Comparison of ENCODE assay signal across 22 mouse cellular contexts in the genomic region with DNA sequence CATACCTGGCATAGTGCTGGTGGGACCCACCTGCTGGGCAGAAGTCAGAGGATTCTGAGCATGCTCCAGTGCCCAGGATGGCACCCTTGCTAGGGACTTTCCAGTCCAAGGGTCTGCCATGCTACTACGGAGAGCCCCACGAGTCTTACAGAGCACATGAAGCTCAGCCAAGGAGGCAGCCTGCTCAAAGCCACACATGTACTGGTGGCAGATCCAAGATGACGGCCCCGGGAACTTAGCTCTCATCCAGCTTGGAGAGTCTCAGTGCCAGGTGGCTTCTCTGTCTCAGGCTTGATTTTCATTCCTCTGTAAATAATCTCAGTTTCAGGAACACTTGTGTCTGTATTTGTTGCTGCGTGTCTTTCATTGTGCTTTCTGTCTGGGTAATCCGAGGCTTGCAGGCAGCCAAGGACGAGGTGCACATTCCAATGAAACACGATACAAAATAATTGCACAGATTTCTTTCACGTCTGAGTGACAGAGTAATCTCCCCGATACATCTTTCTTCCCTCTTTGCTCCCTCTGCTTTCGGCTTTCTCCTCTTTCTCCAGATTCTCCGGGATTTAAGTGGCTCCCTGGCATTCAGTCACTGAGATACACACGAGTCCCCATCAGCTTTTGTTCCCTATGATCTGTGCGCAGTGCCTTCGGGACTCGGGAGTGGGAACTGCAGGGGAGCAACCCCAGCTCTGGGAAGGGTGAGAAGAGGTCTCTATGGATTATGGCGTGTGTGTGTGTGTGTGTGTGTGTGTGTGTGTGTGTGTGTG. TPM values are rescaled to one million over a fixed set of nuclear protein-coding genes. Genes with fewer than 3 reads are reported as not detected.
DNase-seq lines count a peak whose midpoint lies in the region; ATAC-seq lines count a peak whose summit lies in the region.
"Had no signal": no experiment of that assay in that cellular context is flagged by ENCODE, and none has a peak within 500 bp of the region (broad histone marks: within the 10 kb centered on the region; RNA-seq: fewer than 3 reads in every experiment).

No protein-coding gene starts in this region.

- WGBS in hindbrain, embryonic 15.5 days: 52% methylated on average over 17 of the region's 17 CpGs
- 68% methylated on average over 17 of the region's 17 CpGs for WGBS in hindbrain, embryonic 13.5 days
- WGBS in embryonic facial prominence, embryonic 14.5 days: 24% methylated on average over 17 of the region's 17 CpGs
- WGBS in midbrain, embryonic 10.5 days: 63% methylated on average over 17 of the region's 17 CpGs

- no peak overlapping the region for H3K4me3 ChIP-seq in hindbrain, embryonic 15.5 days
- no peak overlapping the region for H3K4me3 ChIP-seq in hindbrain, embryonic 13.5 days
- H3K4me3 ChIP-seq in embryonic facial prominence, embryonic 14.5 days (ENCODE audit: low read depth, low read length): no peak overlapping the region
- no peak overlapping the region for H3K4me3 ChIP-seq in midbrain, embryonic 10.5 days
- H3K4me3 ChIP-seq: neural tube, embryonic 13.5 days had no signal

- H3K36me3 ChIP-seq in hindbrain, embryonic 15.5 days: no peaks in the 10 kb centered on the region
- no peaks in the 10 kb centered on the region for H3K36me3 ChIP-seq in hindbrain, embryonic 13.5 days
- no peaks in the 10 kb centered on the region for H3K36me3 ChIP-seq in embryonic facial prominence, embryonic 14.5 days (ENCODE audit: control insufficient read depth, insufficient read depth, low read length)
- H3K36me3 ChIP-seq in midbrain, embryonic 10.5 days: no peaks in the 10 kb centered on the region
- H3K36me3 ChIP-seq: neural tube, embryonic 13.5 days had no signal

- peaks cover 12% of the 10 kb centered on the region for H3K4me1 ChIP-seq in hindbrain, embryonic 15.5 days (replicated peaks)
- H3K4me1 ChIP-seq in hindbrain, embryonic 13.5 days (replicated peaks): 0 out of 2 replicates have a peak, but pooled peaks cover 3% of the 10 kb centered on the region
- 0 out of 2 replicates have a peak, but pooled peaks cover 4% of the 10 kb centered on the region for H3K4me1 ChIP-seq in embryonic facial prominence, embryonic 14.5 days (ENCODE audit: control insufficient read depth, insufficient read depth, low read length)
- peaks cover 11% of the 10 kb centered on the region for H3K4me1 ChIP-seq in midbrain, embryonic 10.5 days
- H3K4me1 ChIP-seq: neural tube, embryonic 13.5 days had no signal

- H3K27me3 ChIP-seq in hindbrain, embryonic 15.5 days: peaks cover 2% of the 10 kb centered on the region; the same call in 1 of the 2 replicates
- 0 out of 2 replicates have a peak, but pooled peaks cover 4% of the 10 kb centered on the region for H3K27me3 ChIP-seq in hindbrain, embryonic 13.5 days
- no peaks in the 10 kb centered on the region for H3K27me3 ChIP-seq in embryonic facial prominence, embryonic 14.5 days (replicated peaks; ENCODE audit: control insufficient read depth, insufficient read depth, low read length)
- H3K27me3 ChIP-seq in midbrain, embryonic 10.5 days (ENCODE audit: low read depth, poor library complexity, severe bottlenecking): no peaks in the 10 kb centered on the region

- H3K27ac ChIP-seq in hindbrain, embryonic 15.5 days (replicated peaks): peak overlapping the region; percentile 61
- no peak overlapping the region for H3K27ac ChIP-seq in hindbrain, embryonic 13.5 days
- no peak overlapping the region for H3K27ac ChIP-seq in embryonic facial prominence, embryonic 14.5 days (replicated peaks; ENCODE audit: low read depth, low read length)
- H3K27ac ChIP-seq in midbrain, embryonic 10.5 days (replicated peaks): 0 out of 2 replicates have a peak overlapping the region, but pooled peaks have one; percentile 46
- H3K27ac ChIP-seq: neural tube, embryonic 13.5 days had no signal

- no peak overlapping the region for H3K4me2 ChIP-seq in hindbrain, embryonic 15.5 days
- no peak overlapping the region for H3K4me2 ChIP-seq in hindbrain, embryonic 13.5 days
- H3K4me2 ChIP-seq in embryonic facial prominence, embryonic 14.5 days (ENCODE audit: low read depth, low read length): no peak overlapping the region
- H3K4me2 ChIP-seq: neural tube, embryonic 13.5 days had no signal

- no peak for ATAC-seq in hindbrain, embryonic 15.5 days (ENCODE audit: low FRiP score, low read depth)
- no peak for ATAC-seq in hindbrain, embryonic 13.5 days (ENCODE audit: low FRiP score)
- peak; percentile 74 for ATAC-seq in embryonic facial prominence, embryonic 14.5 days (ENCODE audit: low read depth)
- no peak for ATAC-seq in erythroblast, adult 5-6 weeks (replicated peaks; ENCODE audit: low FRiP score, poor library complexity, severe bottlenecking)
- ATAC-seq: CD4-positive, CD25-positive, alpha-beta regulatory T cell, adult 4 months had no signal

- peak; percentile 27 for DNase-seq in brain, adult 2 months (ENCODE audit: low read depth, low spot score)
- DNase-seq in embryonic facial prominence, embryonic 14.5 days (ENCODE audit: low spot score): peak; percentile 60
- no peak for DNase-seq in midbrain, embryonic 10.5 days (ENCODE audit: low spot score)
- no peak for DNase-seq in left cerebral cortex, adult 18-20 months (ENCODE audit: low spot score in 2 of 2)
- no peak for DNase-seq in urinary bladder, postnatal 25 days (ENCODE audit: low spot score)
- DNase-seq: adrenal gland, postnatal 10 days; cerebellum, adult 9-10 months; kidney, adult 18-20 months; kidney, postnatal 4 days; lung, adult 18-20 months; lung, postnatal 36 days had no signal

- no peak overlapping the region for H3K9ac ChIP-seq in hindbrain, embryonic 15.5 days
- no peak overlapping the region for H3K9ac ChIP-seq in hindbrain, embryonic 13.5 days
- no peak overlapping the region for H3K9ac ChIP-seq in embryonic facial prominence, embryonic 14.5 days (ENCODE audit: low read depth, low read length)
- H3K9ac ChIP-seq: neural tube, embryonic 13.5 days had no signal

- no peaks in the 10 kb centered on the region for H3K9me3 ChIP-seq in hindbrain, embryonic 15.5 days
- no peaks in the 10 kb centered on the region for H3K9me3 ChIP-seq in hindbrain, embryonic 13.5 days
- H3K9me3 ChIP-seq in embryonic facial prominence, embryonic 14.5 days (ENCODE audit: control insufficient read depth, low read length): no peaks in the 10 kb centered on the region
- H3K9me3 ChIP-seq in midbrain, embryonic 10.5 days (replicated peaks): no peaks in the 10 kb centered on the region
- H3K9me3 ChIP-seq: neural tube, embryonic 13.5 days had no signal

RNA-seq across cellular contexts. Expression of a gene that starts 40.4 kb away (rescaled TPM):
- 0.56 and 1.8 TPM in 2 replicates for polyA plus RNA-seq in hindbrain, embryonic 15.5 days (2015; fragmentation: Nextera tagmentation; extraction: Ambion mirVana)
- 0.71 and 1.9 TPM in 2 replicates for polyA plus RNA-seq in hindbrain, embryonic 13.5 days (2015; fragmentation: Nextera tagmentation; extraction: Ambion mirVana)
- polyA plus RNA-seq in embryonic facial prominence, embryonic 14.5 days (2014; fragmentation: Nextera tagmentation; extraction: Ambion mirVana): 51.7 and 129 TPM in 2 replicates
- not detected in 2 replicates for polyA plus RNA-seq in midbrain, embryonic 10.5 days (2016; fragmentation: Nextera tagmentation; extraction: Ambion mirVana)
- under 1 TPM; 0.54 to 0.88 TPM for total RNA-seq in left cerebral cortex, adult 18-20 months (2021)
- not detected in 2 replicates for total RNA-seq in erythroblast, adult 5-6 weeks (2015; ENCODE audit: low replicate concordance)
- total RNA-seq in erythroblast, adult 5-6 weeks (2017; ENCODE audit: low replicate concordance): not detected in 2 replicates
- total RNA-seq: adrenal gland, postnatal 10 days; hematopoietic stem cell, adult 5-6 weeks; MEL; monocyte, adult 5-6 weeks had no signal
- polyA plus RNA-seq: CD4-positive, CD25-positive, alpha-beta regulatory T cell, adult 4 months; gonadal fat pad, adult 2 months; heart, embryonic 14.5 days; small intestine, adult 2 months had no signal

Comparison
In these comparisons a context has a peak if more than half of its experiments do, and no peak if none do; other contexts are left out.
1. H3K27ac ChIP-seq: peak in hindbrain, embryonic 15.5 days (single experiment) and midbrain, embryonic 10.5 days (single experiment); none in hindbrain, embryonic 13.5 days (single experiment) and embryonic facial prominence, embryonic 14.5 days (single experiment).
2. DNase-seq: peak in brain, adult 2 months (single experiment) and embryonic facial prominence, embryonic 14.5 days (single experiment); none in midbrain, embryonic 10.5 days (single experiment), left cerebral cortex, adult 18-20 months (0 of 2) and urinary bladder, postnatal 25 days (single experiment).
3. RNA of a gene that starts 40.4 kb away (polyA plus RNA-seq): 51.7 to 129 TPM in embryonic facial prominence, embryonic 14.5 days; 0.56 to 1.8 TPM in hindbrain, embryonic 15.5 days, 0.71 to 1.9 TPM in hindbrain, embryonic 13.5 days and not detected in midbrain, embryonic 10.5 days; every median in the first group is over 10 times any median in the second.